Mouse (Mus musculus) myocyte (in vitro differentiated cells): ENCODE results near the gene Coa4. TPM values are rescaled to one million over a fixed set of nuclear protein-coding genes. Genes with fewer than 3 reads are reported as not detected.

ENCODE experiments used
- H3K27me3 ChIP-seq: one replicate; pipeline ENCODE4 v1.6.1; 2011; ENCODE audit not compliant: control insufficient read depth, insufficient read depth, insufficient read length
- H3K36me3 ChIP-seq: one replicate; pipeline ENCODE4 v1.6.1; 2011; ENCODE audit not compliant: control insufficient read depth, insufficient read depth
- H3K4me2 ChIP-seq: one replicate; pipeline ENCODE4 v1.6.1; 2011; ENCODE audit warnings: low read depth, control low read depth
- H3K4me3 ChIP-seq: one replicate; pipeline ENCODE4 v1.5.1; 2011; ENCODE audit warnings: mild to moderate bottlenecking, control low read depth, moderate library complexity
- H3K79me2 ChIP-seq: one replicate; pipeline ENCODE4 v1.6.1; 2011; ENCODE audit not compliant: control insufficient read depth, insufficient read depth
- H3ac ChIP-seq: one replicate; pipeline ENCODE4 v1.6.1; 2011; ENCODE audit not compliant: control insufficient read depth, insufficient read length
- CEBPB ChIP-seq: IDR thresholded peaks from 2 replicates; pipeline ENCODE4 v1.6.1; 2011; ENCODE audit warnings: mild to moderate bottlenecking, moderate library complexity; ENCODE audit not compliant: poor library complexity, insufficient read depth, severe bottlenecking
- E2F4 ChIP-seq: IDR thresholded peaks from one replicate; pipeline ENCODE4 v1.6.1; 2011; ENCODE audit warnings: mild to moderate bottlenecking, control low read depth, moderate library complexity; ENCODE audit not compliant: insufficient read depth
- MAX ChIP-seq: IDR thresholded peaks from one replicate; pipeline ENCODE4 v1.6.1; 2011; ENCODE audit warnings: low read depth, mild to moderate bottlenecking, control low read depth
- MYOD1 ChIP-seq, 3 experiments: IDR thresholded peaks; one replicate each; pipeline ENCODE4 v1.6.1; 2011; ENCODE audit warnings: control low read depth in 2 of 3, low read depth in 2 of 3, mild to moderate bottlenecking in 2 of 3, moderate library complexity in 1 of 3; ENCODE audit not compliant: insufficient read length in 2 of 3, control insufficient read depth in 1 of 3
- MYOG ChIP-seq, 3 experiments: IDR thresholded peaks; one replicate each; pipeline ENCODE4 v1.6.1; 2011; ENCODE audit warnings: control low read depth in 2 of 3, low read depth in 2 of 3, mild to moderate bottlenecking in 2 of 3; ENCODE audit not compliant: insufficient read length in 2 of 3, control insufficient read depth in 1 of 3, insufficient read depth in 1 of 3
- POLR2A ChIP-seq: IDR thresholded peaks from one replicate; pipeline ENCODE4 v1.6.1; 2011; ENCODE audit warnings: low read depth, mild to moderate bottlenecking, control low read depth, moderate library complexity; ENCODE audit not compliant: insufficient read length
- POLR2AphosphoS2 ChIP-seq: IDR thresholded peaks from one replicate; pipeline ENCODE4 v1.6.1; 2011; ENCODE audit warnings: low read depth, control low read depth; ENCODE audit not compliant: insufficient read length
- REST ChIP-seq: IDR thresholded peaks from one replicate; pipeline ENCODE4 v1.6.1; 2011; ENCODE audit warnings: mild to moderate bottlenecking, control low read depth, moderate library complexity; ENCODE audit not compliant: insufficient read depth, insufficient read length
- SRF ChIP-seq: IDR thresholded peaks from one replicate; pipeline ENCODE4 v1.6.1; 2011; ENCODE audit warnings: low read depth; ENCODE audit not compliant: control insufficient read depth, insufficient read length
- TCF12 ChIP-seq: IDR thresholded peaks from one replicate; pipeline ENCODE4 v1.6.1; 2011; ENCODE audit warnings: mild to moderate bottlenecking, control low read depth; ENCODE audit not compliant: poor library complexity, insufficient read depth, severe bottlenecking
- TCF3 ChIP-seq: IDR thresholded peaks from one replicate; pipeline ENCODE4 v1.6.1; 2011; ENCODE audit warnings: low read depth, control low read depth; ENCODE audit not compliant: insufficient read length
- USF1 ChIP-seq: IDR thresholded peaks from one replicate; pipeline ENCODE4 v1.6.1; 2011; ENCODE audit warnings: low read depth, mild to moderate bottlenecking, control low read depth, moderate library complexity
- polyA plus RNA-seq: library from polyadenylated mRNA; unstranded; fragments of >200 nt; fragmentation: generic; extraction: Trizol; gene quantifications from one replicate; pipeline ENCODE4 v1.2.1, GENCODE M21; 2012; ENCODE audit warnings: missing spikeins

Coa4 gene
- polyA plus RNA-seq = 15.5 TPM

GRCm38 (mm10) chr7:100536804-100537518 is at the start of gene Coa4:
Gene Coa4, plus strand, starts transcription at chr7:100537071.
- peak; percentile 71 for TF ChIP-seq POLR2A
- TF ChIP-seq POLR2AphosphoS2 = no peak
- TF ChIP-seq MAX = no peak
- Histone ChIP-seq H3K4me3 (peak within 1 kb of the TSS; percentile 63), H3K36me3 (peaks cover 6% of the 10 kb centered on the region), H3K27me3 (no peaks in the 10 kb centered on the region), H3ac (peak within 1 kb of the TSS; percentile 81), H3K79me2 (no peaks in the 10 kb centered on the region), H3K4me2 (peak within 1 kb of the TSS; percentile 83)

GRCm38 (mm10) chr7:100487301-100487700 is 49.6 kb upstream of the Coa4 start:
- Histone ChIP-seq H3K36me3 (no peaks in the 10 kb centered on the region), H3K4me2 (no peak overlapping the region)
- TF ChIP-seq MYOG (IDR thresholded peaks at IDR 0.05; ENCODE audit: control insufficient read depth in 1 of 3, insufficient read depth in 1 of 3, insufficient read length in 2 of 3, low read depth in 2 of 3) (no peak), POLR2A (no peak), TCF12 (no peak), SRF (no peak), MYOD1 (IDR thresholded peaks at IDR 0.05; ENCODE audit: control insufficient read depth in 1 of 3, insufficient read length in 2 of 3, low read depth in 2 of 3) (no peak), POLR2AphosphoS2 (no peak), REST (no peak)

GRCm38 (mm10) chr7:100488474-100489048 is 48.3 kb upstream of the Coa4 start:
- Histone ChIP-seq H3ac (no peak overlapping the region), H3K4me3 (no peak overlapping the region), H3K36me3 (no peaks in the 10 kb centered on the region), H3K27me3 (no peaks in the 10 kb centered on the region), H3K4me2 (no peak overlapping the region), H3K79me2 (no peaks in the 10 kb centered on the region)
- TF ChIP-seq TCF3 (no peak), MAX (no peak), CEBPB (no peak), POLR2AphosphoS2 (no peak), MYOG (IDR thresholded peaks at IDR 0.05; ENCODE audit: control insufficient read depth in 1 of 3, insufficient read depth in 1 of 3, insufficient read length in 2 of 3, low read depth in 2 of 3) (no peak), TCF12 (no peak), E2F4 (no peak)

More at GRCm38 (mm10) chr7:100487301-100487700, 49.6 kb upstream of the Coa4 start:
- H3K79me2 ChIP-seq = no peaks in the 10 kb centered on the region
- no peaks in the 10 kb centered on the region for H3K27me3 ChIP-seq
- no peak overlapping the region for H3ac ChIP-seq
- no peak overlapping the region for H3K4me3 ChIP-seq

- H3K36me3 ChIP-seq = no peaks in the 10 kb centered on the region
These were observed 44.3 kb upstream of the Coa4 start for GRCm38 (mm10) chr7:100492391-100493116.

GRCm38 (mm10) chr7:100493117-100493483 is 43.8 kb upstream of the Coa4 start, which contains the start of gene Ucp2:
Gene Ucp2, plus strand, starts transcription at chr7:100493337.
- Histone ChIP-seq H3ac (peak within 1 kb of the TSS; percentile 38), H3K79me2 (no peaks in the 10 kb centered on the region), H3K4me2 (peak within 1 kb of the TSS; percentile 92), H3K4me3 (peak within 1 kb of the TSS; percentile 38), H3K36me3 (no peaks in the 10 kb centered on the region), H3K27me3 (no peaks in the 10 kb centered on the region)
- no peak for TF ChIP-seq SRF
- no peak for TF ChIP-seq REST
- TF ChIP-seq E2F4 = no peak
- TF ChIP-seq MYOG (IDR thresholded peaks at IDR 0.05; ENCODE audit: control insufficient read depth in 1 of 3, insufficient read depth in 1 of 3, insufficient read length in 2 of 3, low read depth in 2 of 3) = peak in 1 of 3 experiments; percentile 11
- no peak for TF ChIP-seq MAX
- TF ChIP-seq MYOD1 (IDR thresholded peaks at IDR 0.05; ENCODE audit: control insufficient read depth in 1 of 3, insufficient read length in 2 of 3, low read depth in 2 of 3) = peak in 1 of 3 experiments; percentile 38
- no peak for TF ChIP-seq TCF3
- peak; percentile 92 for TF ChIP-seq POLR2AphosphoS2
- TF ChIP-seq TCF12 = no peak
- peak; percentile 95 for TF ChIP-seq POLR2A
- TF ChIP-seq USF1 = no peak

More at GRCm38 (mm10) chr7:100492391-100493116, 44.3 kb upstream of the Coa4 start:
- peak in 1 of 3 experiments; percentile 70 for TF ChIP-seq MYOD1 (IDR thresholded peaks at IDR 0.05; ENCODE audit: control insufficient read depth in 1 of 3, insufficient read length in 2 of 3, low read depth in 2 of 3)
- TF ChIP-seq MYOG (IDR thresholded peaks at IDR 0.05; ENCODE audit: control insufficient read depth in 1 of 3, insufficient read depth in 1 of 3, insufficient read length in 2 of 3, low read depth in 2 of 3) = peak in 1 of 3 experiments; percentile 58
- TF ChIP-seq TCF3 = no peak
- TF ChIP-seq USF1 = no peak
- Histone ChIP-seq H3K27me3 (no peaks in the 10 kb centered on the region), H3K4me2 (peak overlapping the region; percentile 92), H3ac (peak overlapping the region; percentile 38), H3K4me3 (peak overlapping the region; percentile 38), H3K79me2 (no peaks in the 10 kb centered on the region)
